Mouse (Mus musculus): ENCODE results near the gene Camk2n1.
A peak's percentile ranks its signal among the peaks of the same experiment; 100 is the strongest.
"Not testable (repeated sequence)": the region's sequence is repeated elsewhere in the genome, so short reads cannot be mapped to it uniquely, and the experiment has no call there.

The Camk2n1 gene

DNA sequence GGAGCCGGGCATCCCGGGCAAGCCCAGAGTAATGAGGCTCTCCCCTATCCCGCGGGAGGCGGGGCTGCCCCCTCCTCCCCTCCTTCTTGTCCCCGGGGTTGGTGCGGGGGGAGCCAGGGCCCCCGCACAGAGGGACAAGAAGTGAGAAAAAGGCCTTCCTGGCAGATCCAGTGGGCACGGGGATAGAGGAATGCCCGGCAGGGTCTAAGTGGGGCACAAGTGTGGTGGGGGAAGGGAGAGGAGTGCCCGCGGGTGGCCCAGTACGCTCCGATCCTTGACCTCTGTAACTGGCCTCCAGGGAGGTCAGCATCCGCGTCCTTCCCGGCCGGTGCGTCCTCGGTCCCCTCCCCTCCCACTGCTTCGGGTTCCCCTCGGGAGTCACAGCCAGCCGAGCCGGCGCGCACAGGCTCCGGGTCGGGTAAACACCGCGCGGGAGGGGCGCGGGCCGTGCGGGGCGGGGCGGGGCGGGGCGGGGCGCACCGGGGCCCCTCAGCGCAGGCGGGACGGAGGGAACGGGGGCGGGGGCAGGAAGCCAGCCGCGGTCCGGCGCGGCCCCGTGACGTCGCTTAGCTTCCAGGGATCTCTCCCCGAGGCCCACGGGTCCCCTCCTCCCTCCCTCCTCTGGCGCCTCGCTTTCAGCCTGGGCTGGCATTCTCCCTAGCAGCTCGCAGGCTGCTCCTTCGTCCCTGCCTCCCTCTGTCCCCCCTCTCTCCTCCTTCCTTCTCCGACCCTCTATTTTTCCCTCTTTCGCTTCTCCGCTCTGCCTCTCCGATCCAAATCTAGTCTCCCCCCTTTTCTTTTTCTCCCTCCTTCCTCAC is at the start of gene Camk2n1:
Camk2n1 (plus strand) TSS at position 562 of the 818 bp plus-strand sequence.
- DNase-seq, result peak; percentile 91 to 93

DNA sequence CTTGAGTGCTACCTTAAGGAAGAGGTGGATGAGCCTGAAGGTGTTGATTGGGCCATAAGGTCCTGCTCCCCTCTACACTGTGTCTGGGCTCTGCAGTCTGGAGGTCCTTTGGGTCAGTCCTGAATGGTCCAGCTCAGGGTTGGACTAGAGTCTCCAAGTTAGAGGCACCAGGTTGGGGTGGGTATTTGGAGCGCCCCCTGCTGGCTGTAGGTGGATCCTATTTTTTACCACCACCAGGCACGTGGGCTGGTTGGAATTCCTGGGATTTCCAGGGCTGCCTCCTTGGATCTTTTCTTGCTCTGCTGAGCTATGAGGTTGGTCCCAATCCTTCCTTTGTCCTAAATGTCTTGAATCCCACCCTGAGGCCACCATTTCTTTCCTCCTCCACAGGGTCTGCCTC is 49.3 kb upstream of the Camk2n1 start:
- DNase-seq, result peak; percentile 34 to 35

DNA sequence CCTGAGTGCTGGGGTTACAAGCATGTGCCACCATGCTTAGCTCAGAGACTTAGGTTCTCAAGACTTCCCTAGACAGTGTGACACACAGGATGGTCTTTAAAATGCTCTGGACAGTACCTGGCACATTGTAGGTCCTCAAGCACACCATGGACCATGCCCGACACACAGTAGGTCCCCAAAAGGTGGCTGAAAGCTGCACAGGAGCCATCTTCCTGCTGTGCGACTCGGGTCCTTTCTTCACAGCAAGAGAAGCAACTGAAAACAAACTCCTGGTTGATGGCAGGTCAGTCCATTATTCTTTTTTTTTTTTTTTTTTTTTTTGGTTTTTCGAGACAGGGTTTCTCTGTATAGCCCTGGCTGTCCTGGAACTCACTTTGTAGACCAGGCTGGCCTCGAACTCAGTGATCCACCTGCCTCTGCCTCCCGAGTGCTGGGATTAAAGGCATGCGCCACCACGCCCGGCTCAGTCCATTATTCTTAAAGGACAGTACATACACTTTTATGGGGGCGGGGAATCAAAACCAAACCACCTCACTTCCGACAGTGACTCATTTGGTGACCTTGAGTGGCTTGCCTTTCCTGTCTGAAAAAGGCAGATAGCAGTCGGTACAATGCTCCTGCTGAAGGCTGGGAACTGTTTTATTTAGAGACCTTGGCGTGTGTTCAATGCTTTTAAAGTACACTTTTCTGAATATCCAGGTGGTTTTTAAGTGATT is 46.5 kb upstream of the Camk2n1 start:
- no peak for DNase-seq

DNA sequence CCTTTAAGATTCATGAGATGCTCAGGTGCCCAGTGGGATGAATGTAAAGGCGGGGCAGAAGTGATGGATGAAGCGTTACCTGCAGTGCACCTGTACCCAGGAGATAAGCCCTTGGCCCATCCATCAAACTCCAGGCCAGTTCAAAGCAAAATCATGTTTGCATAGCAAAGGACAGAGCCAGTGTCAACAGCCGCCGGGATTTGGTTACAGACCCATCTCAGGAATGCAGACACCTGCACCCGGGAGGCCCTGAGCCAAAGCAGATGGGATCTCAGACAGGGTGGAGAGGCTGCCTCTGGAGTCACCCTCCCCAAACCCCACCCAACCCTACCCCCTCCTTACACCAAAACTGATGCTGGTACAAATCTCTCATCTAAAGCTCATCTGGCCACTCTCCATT is 43.1 kb upstream of the Camk2n1 start:
- no peak for DNase-seq

DNA sequence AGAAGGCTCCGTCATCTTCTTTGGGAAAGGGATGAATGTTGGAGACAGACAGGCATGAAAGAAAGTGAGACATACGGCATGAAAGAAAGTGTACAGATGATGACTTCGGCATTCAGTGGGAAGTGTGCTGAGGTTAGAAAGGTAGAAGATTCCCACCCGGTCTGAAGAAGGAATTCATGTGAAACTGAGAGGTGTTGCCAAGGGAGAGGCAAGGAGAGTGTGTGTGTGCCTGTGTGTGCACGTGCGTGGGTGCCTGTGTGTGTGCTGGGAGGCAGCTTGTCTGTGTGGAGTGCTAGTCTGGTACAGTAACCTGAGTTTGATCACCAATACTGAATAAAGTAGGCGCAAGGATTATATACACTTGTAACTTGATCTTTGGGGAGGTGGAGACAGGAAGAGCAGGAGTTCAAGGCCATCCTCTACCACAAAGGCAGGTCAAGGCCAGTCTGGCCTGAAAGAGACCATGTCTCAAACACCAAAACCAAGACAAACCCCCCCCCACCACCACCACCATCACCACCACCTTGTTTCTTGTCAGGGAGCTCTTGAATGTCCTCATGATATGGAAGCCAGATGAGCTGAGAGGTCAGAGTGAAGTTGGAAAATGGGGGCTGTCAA is 42.5 kb upstream of the Camk2n1 start:
- no peak for DNase-seq

DNA sequence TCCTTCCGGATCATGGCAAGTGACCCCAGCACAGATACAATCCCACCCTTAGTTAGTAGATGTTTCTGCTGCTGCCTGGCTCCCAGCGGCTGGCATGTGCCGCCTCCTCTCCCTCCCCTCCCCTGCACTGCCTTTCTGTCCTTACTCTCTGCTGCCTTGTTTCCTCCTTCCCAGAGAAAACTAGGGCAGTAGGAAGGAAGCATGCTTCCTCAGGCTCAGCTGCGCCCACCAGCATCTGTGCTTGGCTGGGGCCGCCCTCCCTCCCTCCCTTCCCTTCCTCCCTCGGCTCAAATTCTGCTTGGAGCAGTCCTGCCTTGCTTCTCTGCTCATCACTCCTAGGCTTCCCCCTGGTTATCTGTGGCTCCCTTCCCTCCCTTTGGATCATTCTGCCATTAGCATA is 39.4 kb upstream of the Camk2n1 start:
- no peak for DNase-seq

DNA sequence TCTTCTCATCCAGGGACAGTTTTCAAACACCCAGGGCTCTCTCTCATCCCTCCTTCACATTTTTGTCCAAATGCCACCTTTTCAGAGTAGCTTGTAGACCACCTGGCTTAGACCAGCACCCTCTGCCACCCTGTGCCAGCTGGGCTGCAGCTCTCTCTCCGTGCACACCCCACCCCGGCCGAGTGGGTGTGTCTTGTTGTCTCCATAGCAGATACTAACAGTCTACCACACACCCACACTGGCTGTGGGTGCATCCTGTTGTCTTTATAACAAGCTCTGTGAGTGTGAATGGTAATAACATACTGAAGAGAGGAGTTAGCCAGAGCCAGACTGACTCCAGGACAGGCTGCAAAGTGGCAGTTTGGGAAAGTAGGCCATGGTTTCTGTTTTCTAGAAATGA is 38.1 kb upstream of the Camk2n1 start:
- no peak for DNase-seq

DNA sequence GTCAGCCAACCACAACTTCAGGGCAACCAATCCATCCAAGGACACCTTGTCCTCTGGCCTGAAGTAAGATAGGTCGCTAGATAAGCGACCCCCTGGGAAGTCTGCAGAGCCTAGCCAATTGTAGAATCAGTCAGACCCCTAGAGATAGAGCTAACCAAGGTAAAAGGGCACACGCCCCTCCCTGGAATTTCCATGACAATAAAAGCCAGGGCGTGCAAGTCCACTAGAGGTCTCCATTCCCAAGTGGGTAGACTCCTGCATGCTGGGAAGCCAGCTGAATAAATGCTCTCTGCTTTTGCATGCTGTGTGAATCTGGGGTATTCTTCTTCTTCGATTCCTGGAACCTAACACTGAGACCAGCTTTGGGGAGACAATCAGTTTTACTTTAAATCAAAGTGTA is 37.7 kb upstream of the Camk2n1 start:
- no peak for DNase-seq

DNA sequence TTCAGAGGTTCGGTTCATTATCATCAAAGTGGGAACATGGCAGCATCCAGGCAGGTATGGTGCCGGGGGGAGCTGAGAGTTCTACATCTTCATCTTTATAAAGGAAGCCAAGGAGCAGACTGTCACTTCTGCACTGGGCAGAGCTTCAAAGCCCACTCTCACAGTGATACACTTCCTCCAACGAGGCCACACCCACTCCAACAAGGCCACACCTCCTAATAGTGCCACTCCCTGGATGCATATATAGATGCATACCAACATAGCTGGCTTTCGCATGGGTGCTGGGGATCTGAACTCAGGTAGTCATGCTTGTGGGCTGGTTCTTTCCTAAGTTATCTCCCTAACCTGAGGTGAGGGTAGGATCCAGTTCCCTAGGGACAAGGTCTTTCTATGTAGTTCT is 36.2 kb upstream of the Camk2n1 start:
- no peak for DNase-seq

DNA sequence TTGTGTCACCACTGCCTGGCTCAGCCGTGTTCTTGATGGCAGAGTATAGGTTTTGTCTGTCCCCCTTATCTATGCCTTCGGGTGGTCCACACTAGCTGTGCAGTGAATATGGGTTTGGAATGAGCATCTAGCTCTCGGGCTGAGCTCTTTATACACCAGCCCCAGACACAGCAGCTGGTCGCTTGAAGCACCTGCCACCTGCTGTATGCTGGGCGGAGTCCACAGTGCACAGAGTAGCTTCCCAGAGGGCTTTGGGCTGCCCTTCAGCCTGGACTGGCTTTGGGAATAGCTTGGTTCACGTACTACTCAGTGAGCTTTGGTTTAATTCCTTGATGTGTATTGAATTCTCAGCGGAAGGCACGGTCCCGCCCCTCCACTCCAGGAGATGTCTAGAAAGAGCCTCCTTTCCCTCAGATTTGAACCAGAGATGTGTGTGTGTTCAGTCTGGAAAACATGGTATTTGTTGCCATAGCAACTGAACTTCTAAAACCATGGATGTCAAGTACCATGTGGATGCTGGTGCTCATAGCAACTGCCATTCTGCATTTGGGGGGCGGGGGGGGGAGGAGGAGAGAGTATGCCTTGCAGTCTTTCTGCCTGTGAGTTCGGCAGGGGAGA is 35.7 kb upstream of the Camk2n1 start:
- no peak for DNase-seq

DNA sequence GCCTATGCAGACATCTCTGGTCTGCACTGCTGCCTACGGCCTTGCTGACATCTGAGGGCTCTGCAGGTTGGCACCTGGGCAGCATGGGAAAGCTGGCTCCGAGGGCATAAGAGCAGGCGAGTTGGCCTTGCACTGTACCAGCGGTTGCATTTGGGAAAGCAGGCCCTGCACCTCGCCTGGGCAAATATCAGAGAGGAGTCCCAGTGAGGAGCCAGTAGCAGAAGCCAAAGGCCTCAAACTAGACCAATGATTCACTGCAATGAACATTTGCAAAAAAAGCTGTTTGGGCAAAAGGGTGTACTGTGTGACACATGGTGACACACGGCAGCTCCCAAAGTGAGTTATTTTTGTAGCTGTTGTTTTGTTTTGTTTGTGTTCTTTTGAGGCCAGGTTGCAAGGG is 29.1 kb upstream of the Camk2n1 start:
- DNase-seq, result no peak

DNA sequence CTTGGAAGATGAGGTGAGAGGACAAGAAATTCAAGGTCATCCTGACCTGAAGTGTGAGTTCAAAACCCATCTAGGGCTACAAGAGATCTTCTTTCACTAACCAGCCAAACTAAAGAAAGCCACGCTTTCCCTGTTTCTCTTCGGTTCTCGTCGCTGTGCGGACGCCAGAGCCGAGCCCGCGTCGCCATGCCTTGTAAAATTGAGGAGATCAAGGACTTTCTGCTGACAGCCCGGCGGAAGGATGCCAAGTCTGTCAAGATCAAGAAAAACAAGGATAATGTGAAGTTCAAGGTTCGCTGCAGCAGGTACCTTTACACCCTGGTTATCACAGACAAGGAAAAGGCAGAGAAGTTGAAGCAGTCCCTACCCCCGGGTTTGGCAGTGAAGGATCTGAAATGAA is 28.5 kb upstream of the Camk2n1 start:
- not testable (repeated sequence) for DNase-seq

DNA sequence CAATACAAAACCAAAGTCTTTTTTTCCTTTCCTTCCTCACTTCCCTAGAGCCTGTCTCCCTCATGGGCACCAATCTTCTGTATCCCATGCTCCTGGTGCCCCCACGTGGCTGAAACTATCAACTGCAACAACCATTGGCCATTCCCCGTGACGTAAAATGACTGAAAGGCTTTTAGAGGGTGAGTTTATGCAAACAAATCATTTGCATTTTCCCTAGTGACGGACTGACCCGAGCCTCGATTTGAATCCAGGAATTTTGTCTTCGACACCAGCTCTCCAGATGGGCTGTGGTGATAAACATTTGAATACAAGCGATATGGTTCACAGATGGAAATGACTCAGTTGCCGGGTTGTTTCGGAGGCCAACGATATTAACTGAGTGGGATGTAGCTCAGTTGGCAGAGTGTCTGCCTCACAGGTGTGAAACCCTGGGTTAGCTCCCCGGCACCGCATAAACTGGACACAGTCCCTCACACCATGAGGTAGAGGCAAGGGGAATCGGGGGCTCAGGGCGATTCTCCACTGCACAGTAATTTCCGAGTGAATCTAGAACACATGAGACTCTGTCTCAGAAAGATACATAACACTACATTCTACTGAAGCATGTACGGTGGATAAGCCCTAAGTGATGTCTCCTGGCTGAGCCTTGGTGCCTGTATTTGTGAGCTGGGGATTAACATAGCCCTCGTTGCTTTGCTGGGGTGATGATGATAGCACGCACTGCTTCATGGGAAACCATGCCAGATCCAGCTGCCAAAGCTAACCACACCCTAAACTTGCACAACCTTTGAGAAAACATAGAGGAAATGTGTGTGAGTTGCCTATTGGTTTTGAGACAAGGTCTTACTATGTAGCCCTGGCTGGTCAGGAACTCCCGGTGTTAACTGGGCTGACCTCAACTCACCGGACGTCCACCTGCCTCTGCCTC is 27.1 kb upstream of the Camk2n1 start:
- DNase-seq, result peak; percentile 84 to 89

DNA sequence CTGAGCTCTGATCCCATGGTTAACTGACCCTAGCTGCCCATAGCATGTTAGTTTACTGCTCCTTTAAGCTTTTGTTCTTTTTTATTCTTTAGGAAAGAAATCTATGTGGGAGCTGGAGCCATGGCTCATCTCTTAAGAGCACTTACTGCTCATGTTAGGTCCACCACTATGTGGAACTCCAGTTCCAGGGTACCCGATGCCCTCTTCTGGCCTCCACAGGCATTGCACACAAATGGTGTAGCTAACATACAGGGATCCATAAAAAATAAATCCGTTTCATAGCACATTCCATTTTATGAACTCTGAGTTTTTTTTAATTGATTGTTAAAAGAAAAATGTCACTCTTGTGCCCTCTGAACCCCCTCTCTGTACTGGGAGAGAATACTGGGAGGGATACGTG is 24.3 kb upstream of the Camk2n1 start:
- no peak for DNase-seq

DNA sequence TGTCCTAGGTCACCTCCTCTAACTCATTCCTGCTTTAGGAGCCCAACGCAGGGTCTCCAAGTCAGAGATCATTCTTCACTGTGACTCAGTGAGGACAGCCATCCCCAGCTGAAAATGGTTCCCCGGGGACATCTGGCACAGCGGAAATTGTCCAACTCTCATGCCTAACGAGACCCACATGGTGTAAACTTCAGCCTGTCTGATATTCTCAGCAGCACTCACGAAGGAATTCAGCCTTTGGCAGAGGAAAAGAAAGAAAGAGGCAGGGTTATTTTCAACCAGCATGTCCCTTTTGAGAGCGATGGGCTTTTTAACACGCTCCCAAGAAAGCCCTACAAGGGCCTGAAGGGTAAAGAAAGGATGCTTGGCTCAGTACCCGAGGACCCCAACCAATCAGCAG is 22.8 kb upstream of the Camk2n1 start:
- peak; percentile 39 to 56 for DNase-seq

DNA sequence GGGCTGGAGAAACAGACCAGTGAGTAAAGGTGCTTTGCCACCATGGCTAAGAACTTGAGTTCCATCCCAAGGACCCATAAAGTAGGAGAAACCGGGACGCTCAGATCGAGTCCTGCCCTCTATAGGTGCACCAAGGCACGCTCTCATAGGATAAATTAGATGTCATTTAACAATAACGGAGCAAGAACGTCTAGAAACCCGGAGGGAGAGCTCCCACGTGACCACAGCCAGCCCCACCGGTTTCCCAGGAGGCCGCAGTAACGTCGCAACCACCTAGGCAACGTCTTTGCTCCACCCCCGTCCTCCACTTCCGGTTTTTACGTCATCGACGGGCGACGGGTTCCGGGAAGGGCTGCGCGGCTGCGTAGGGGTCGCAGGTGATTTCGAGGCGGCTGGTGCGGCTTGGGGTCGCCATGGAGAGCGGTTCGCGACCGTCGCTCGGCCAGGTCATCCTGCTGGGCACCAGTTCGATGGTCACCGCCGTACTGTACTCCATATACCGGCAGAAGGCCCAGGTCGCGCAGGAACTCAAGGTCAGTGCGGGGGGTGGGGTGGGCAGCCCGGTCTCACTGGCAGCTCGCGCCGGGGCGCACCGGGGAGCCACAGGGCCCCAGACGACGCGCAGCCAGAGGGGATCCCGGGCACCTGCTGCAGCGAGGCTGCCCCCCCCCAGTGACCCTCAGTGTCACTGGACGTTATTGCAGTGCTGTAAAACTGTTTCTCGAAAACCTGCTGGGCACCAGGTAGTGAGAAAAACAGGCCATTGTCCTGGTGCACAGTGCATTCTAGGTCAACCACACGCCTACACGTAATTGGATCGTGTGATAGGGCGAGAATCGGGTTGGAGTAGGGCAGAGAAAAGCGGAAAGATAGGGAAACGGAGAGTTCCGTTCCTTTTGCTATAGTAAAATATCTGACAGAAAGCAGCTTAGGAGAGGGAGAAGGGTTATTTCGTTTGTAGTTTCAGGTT is 19.5 kb upstream of the Camk2n1 start, which contains the start of gene Mul1:
Mul1 (plus strand) TSS at position 325 of the 970 bp plus-strand sequence.
- peak; percentile 95 to 97 for DNase-seq

DNA sequence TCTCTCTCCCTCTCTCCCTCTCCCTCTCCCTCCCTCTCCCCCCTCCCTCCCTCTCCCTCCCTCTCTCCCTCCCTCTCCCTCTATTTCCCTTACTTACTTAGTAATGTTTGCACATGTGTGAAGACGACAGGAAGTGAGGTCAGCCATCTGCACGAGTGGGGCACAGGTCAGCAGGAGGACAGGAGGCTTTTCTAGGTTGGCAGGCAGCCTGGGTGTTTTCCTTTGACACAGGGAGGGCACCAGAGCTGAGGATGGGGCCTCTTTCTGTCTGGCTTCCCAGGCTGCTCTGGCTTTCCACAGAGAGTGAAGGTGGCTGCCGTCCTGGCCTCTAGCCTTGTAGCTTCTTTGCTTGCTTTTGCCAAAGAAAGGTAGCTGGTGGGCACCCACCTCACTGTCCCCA is 14.1 kb upstream of the Camk2n1 start:
- no peak for DNase-seq

DNA sequence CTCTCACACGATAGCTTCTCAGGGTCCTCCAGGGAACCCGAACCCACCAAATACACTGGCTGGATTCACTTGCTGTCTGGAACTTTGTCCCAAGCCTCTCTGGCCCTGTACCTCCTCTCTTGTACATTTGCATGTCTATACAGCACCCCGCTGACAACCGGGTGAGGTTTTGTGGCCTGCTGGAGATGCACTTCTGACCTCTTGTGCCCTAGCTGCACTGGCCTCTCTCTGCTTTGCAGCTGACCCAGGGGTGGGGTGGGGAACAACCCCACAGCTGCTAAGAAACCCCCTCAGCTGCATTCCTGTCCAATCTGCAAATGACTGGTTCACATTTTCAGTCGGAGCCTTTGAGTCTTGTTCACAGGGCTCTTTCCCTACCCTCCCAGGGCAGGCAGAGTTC is 9.2 kb upstream of the Camk2n1 start:
- no peak for DNase-seq

DNA sequence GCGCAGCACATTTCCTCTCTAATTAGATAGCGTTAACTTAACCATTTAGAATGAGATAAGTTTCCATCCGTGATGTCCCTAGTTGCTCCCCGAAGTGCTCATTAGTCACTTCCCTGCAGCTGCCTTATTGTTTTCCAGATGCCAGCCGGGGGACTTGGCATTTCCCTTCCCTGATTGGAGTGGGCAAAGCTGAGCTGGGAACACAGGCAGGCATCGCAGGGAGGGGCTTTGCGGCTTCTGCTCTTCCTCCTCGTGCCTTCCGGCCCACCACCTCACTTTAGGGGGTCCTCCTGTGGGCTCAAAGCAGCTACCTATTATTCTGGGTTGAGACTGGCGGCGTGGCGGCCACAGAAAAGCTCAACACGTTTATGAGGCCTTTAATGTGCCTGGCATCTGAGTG is 7.1 kb upstream of the Camk2n1 start:
- DNase-seq, result no peak

DNA sequence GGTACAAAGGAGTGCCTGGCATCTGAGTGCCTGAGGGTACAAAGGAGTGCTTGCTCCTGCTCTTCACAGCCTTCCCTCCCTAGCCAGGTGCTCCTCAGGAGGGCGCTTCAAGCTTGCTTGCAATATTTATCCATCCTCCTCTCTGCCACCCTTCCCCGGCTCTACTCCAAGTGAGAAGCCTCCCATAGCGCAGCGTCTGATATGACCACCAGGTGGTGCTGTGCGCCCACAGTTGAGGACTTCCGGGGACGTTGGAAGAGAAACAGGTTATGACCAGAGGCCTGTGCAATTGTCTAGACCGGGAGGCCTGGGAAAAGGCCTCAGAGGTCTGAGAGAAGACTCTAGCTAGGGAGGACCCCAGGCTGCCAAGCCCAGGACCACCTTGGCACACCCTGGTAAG is 6.7 kb upstream of the Camk2n1 start:
- peak; percentile 89 to 91 for DNase-seq

Measured in lung, adult 18-20 months (tissue).